Comparison of ENCODE assay signal across 10 mouse cellular contexts in genomic region chr3:69208441-69209309, GRCm38 (mm10). TPM values are rescaled to one million over a fixed set of nuclear protein-coding genes. Genes with fewer than 3 reads are reported as not detected.
DNase-seq lines count a peak whose midpoint lies in the region; ATAC-seq lines count a peak whose summit lies in the region.
"Had no signal": no experiment of that assay in that cellular context is flagged by ENCODE, and none has a peak within 500 bp of the region (broad histone marks: within the 10 kb centered on the region; RNA-seq: fewer than 3 reads in every experiment).

No protein-coding gene starts in this region.

- ATAC-seq in forebrain, embryonic 16.5 days, result peak; percentile 59; the same call in 1 of the 2 replicates

- H3K27ac ChIP-seq in forebrain, embryonic 16.5 days (ENCODE audit: low read length), result no peak overlapping the region
- H3K27ac ChIP-seq: embryonic facial prominence, embryonic 12.5 days had no signal

- no peak overlapping the region for H3K4me3 ChIP-seq in forebrain, embryonic 16.5 days (replicated peaks; ENCODE audit: low read length)
- H3K4me3 ChIP-seq: embryonic facial prominence, embryonic 12.5 days; myocyte had no signal

- H3K9ac ChIP-seq in forebrain, embryonic 16.5 days (replicated peaks; ENCODE audit: low read depth, low read length), result no peak overlapping the region
- H3K9ac ChIP-seq: embryonic facial prominence, embryonic 12.5 days had no signal

- H3K4me2 ChIP-seq in forebrain, embryonic 16.5 days (ENCODE audit: low read length), result no peak overlapping the region
- H3K4me2 ChIP-seq: embryonic facial prominence, embryonic 12.5 days had no signal

- peak; percentile 10 for DNase-seq in gastrocnemius, postnatal 14 days
- no peak for DNase-seq in gastrocnemius, postnatal 36 days
- peak; percentile 37 for DNase-seq in thymus, postnatal 14 days
- DNase-seq in thymus, adult 18-20 months, result no peak
- peak; percentile 23 for DNase-seq in lung, postnatal 36 days
- no peak for DNase-seq in ovary, postnatal 14 days (ENCODE audit: low spot score)
- no peak for DNase-seq in cerebellum, adult 9-10 months

- no peaks in the 10 kb centered on the region for H3K36me3 ChIP-seq in forebrain, embryonic 16.5 days (ENCODE audit: control insufficient read depth, insufficient read depth)
- H3K36me3 ChIP-seq: embryonic facial prominence, embryonic 12.5 days had no signal

- no peaks in the 10 kb centered on the region for H3K4me1 ChIP-seq in forebrain, embryonic 16.5 days (replicated peaks; ENCODE audit: control insufficient read depth, insufficient read depth, low read length)
- H3K4me1 ChIP-seq: embryonic facial prominence, embryonic 12.5 days had no signal

- no peaks in the 10 kb centered on the region for H3K9me3 ChIP-seq in forebrain, embryonic 16.5 days (ENCODE audit: control insufficient read depth, low read length)
- H3K9me3 ChIP-seq: embryonic facial prominence, embryonic 12.5 days had no signal

- intact Hi-C loops in gastrocnemius, postnatal 14 days (cut with DNase I; ENCODE audit: low total_unique reads), result no loop called here
- intact Hi-C loops in gastrocnemius, postnatal 36 days (cut with DNase I), result no loop called here

- WGBS in forebrain, embryonic 16.5 days, result 72% methylated on average over 12 of the region's 12 CpGs

- H3K27me3 ChIP-seq in forebrain, embryonic 16.5 days (replicated peaks; ENCODE audit: control insufficient read depth, insufficient read depth, low read length), result no peaks in the 10 kb centered on the region
- H3K27me3 ChIP-seq: embryonic facial prominence, embryonic 12.5 days had no signal

RNA-seq across cellular contexts. Expression of gene Arl14, which starts 13.5 kb away (rescaled TPM):
- not detected for total RNA-seq in gastrocnemius, postnatal 14 days (2021)
- total RNA-seq in gastrocnemius, postnatal 36 days (2021), result not detected
- polyA plus RNA-seq in forebrain, embryonic 16.5 days (2015; fragmentation: Nextera tagmentation; extraction: Ambion mirVana), result not detected in 2 replicates
- polyA plus RNA-seq: embryonic facial prominence, embryonic 12.5 days; myocyte had no signal

Comparison
In these comparisons a context has a peak if more than half of its experiments do, and no peak if none do; other contexts are left out.
1. DNase-seq: peak in gastrocnemius, postnatal 14 days (single experiment), thymus, postnatal 14 days (single experiment) and lung, postnatal 36 days (single experiment); none in gastrocnemius, postnatal 36 days (0 of 2), thymus, adult 18-20 months (0 of 2), ovary, postnatal 14 days (single experiment) and cerebellum, adult 9-10 months (single experiment).